Mouse (Mus musculus): ENCODE results near the gene Nhej1.

GRCm38 (mm10) chr1:75016846-75017245, 108.2 kb downstream of the Nhej1 start:
- peak; percentile 76 for TF ChIP-seq CTCF (IDR thresholded peaks at IDR 0.05; ENCODE audit: low read depth, low read length)
- TF ChIP-seq GATA1 (IDR thresholded peaks at IDR 0.05; ENCODE audit: borderline replicate concordance, low read length), result no peak

Data from G1E (cell line).